Mouse (Mus musculus): ENCODE data around the gene Ptpn7. TPM values are rescaled to one million over a fixed set of nuclear protein-coding genes. Genes with fewer than 3 reads are reported as not detected.
"Not testable (repeated sequence)": the region's sequence is repeated elsewhere in the genome, so short reads cannot be mapped to it uniquely, and the experiment has no call there.

Gene Ptpn7
- polyA plus RNA-seq, 1 experiment from 2014 or later, result 2.8 TPM

DNA sequence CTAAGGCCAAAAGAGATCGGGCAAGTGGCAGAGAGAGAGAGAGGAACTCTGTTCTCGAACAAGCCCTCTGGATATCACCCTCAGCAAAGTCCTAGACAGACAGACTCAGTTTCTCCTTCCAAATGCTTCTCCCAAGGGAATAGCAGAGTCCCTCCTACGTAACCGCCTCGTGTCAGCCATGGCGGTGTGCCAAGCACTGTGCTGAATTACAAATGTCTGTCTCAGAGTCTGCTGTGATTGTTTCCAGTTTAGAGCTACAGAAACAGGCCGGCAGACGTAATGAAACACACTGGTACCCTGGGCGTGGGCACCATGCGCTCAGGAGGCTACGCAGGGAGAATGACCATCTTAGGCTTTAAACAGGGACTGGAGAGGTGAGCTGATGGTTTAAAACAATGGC lies 36.2 kb upstream of the Ptpn7 start:
- Histone ChIP-seq H3K27ac (ENCODE audit: low read length) (no peak overlapping the region), H3K4me3 (replicated peaks; ENCODE audit: low read length) (no peak overlapping the region), H3K4me2 (ENCODE audit: low read depth, low read length) (no peak overlapping the region), H3K9ac (ENCODE audit: low read length) (no peak overlapping the region), H3K9me3 (replicated peaks; ENCODE audit: control insufficient read depth, low read length) (no peaks in the 10 kb centered on the region), H3K4me1 (ENCODE audit: control insufficient read depth, insufficient read depth, low read length) (no peaks in the 10 kb centered on the region), H3K27me3 (ENCODE audit: control insufficient read depth, insufficient read depth, low read length) (peaks cover 4% of the 10 kb centered on the region), H3K36me3 (ENCODE audit: control insufficient read depth, insufficient read depth, low read length) (no peaks in the 10 kb centered on the region)
- whole genome bisulfite sequencing, result 71% methylated on average over 11 of the region's 11 CpGs
- no peak for ATAC-seq (ENCODE audit: insufficient read depth, low FRiP score)

DNA sequence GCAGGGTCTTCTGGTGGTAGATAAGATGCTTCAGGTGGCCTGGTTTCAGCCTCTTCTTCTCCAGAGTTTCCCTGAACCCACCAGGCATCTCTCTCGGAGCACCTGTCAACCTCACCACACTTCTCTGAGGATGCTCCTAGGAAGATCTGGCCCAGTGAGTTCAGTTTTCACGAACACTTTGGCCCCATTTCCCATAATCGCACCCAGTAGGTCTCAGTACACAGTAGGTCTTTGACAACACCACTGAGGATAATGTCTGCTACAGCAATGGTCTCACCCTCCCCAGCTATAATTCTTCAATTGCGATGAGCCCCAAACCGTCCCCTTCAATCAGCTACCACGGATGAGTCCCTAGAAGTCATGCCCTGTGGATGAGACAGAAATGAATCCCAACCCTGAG lies 35.1 kb upstream of the Ptpn7 start:
- H3K4me2 ChIP-seq (ENCODE audit: low read depth, low read length), result no peak overlapping the region
- no peaks in the 10 kb centered on the region for H3K9me3 ChIP-seq (replicated peaks; ENCODE audit: control insufficient read depth, low read length)
- H3K27ac ChIP-seq (ENCODE audit: low read length), result no peak overlapping the region
- no peak for ATAC-seq (ENCODE audit: insufficient read depth, low FRiP score)
- 94% methylated on average over 6 of the region's 6 CpGs for WGBS
- H3K9ac ChIP-seq (ENCODE audit: low read length), result no peak overlapping the region
- no peaks in the 10 kb centered on the region for H3K36me3 ChIP-seq (ENCODE audit: control insufficient read depth, insufficient read depth, low read length)
- no peak overlapping the region for H3K4me3 ChIP-seq (replicated peaks; ENCODE audit: low read length)
- no peaks in the 10 kb centered on the region for H3K4me1 ChIP-seq (ENCODE audit: control insufficient read depth, insufficient read depth, low read length)
- H3K27me3 ChIP-seq (ENCODE audit: control insufficient read depth, insufficient read depth, low read length), result peaks cover 10% of the 10 kb centered on the region

DNA sequence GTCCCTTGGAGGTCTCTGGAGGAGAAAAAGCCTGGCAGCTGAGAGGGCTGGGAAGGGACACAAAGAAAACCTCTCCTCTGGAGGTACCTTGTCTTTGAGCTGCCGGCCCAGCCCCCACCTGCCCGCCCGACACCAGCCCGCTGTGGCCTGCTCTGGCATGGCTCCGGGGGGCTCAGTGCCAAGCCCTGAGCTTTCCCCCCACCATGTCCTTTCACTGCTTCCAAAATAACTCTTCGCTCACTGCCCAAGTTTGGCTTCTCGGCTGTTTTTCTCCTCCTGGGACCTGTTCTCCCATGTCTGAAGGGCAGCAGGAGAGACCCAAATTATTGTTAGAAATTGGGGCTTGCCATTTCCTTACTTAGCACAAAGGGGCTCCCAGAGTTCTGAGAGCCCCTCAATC lies 34.1 kb upstream of the Ptpn7 start:
- H3K4me2 ChIP-seq (ENCODE audit: low read depth, low read length), result no peak overlapping the region
- ATAC-seq (ENCODE audit: insufficient read depth, low FRiP score), result no peak
- H3K27ac ChIP-seq (ENCODE audit: low read length), result no peak overlapping the region

DNA sequence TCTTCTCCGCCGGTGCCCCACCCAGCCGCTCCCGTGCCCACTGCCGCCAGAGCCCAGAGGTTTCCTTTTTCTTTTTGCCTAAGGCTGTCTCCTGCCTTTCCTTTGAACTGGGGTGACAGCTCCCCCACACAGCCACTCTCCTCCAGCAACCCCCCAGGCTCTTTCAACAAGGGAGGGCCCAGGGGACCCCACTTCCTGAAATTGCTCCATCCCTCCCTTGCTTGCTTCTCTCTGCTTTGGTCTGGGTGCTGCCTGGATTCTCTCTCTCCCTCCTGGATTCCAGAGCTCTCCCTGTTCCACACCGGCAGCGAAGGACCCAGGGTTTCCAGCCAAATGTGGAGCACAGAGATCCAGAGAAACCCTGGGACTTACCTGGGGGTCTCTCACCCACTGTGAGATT lies 32.1 kb upstream of the Ptpn7 start:
- H3K36me3 ChIP-seq (ENCODE audit: control insufficient read depth, insufficient read depth, low read length), result no peaks in the 10 kb centered on the region
- 54% methylated on average over 7 of the region's 7 CpGs for WGBS
- ATAC-seq (ENCODE audit: insufficient read depth, low FRiP score), result no peak
- H3K4me3 ChIP-seq (replicated peaks; ENCODE audit: low read length), result no peak overlapping the region
- H3K27ac ChIP-seq (ENCODE audit: low read length), result no peak overlapping the region
- H3K9ac ChIP-seq (ENCODE audit: low read length), result no peak overlapping the region
- peaks cover under 1% of the 10 kb centered on the region for H3K4me1 ChIP-seq (ENCODE audit: control insufficient read depth, insufficient read depth, low read length)
- no peaks in the 10 kb centered on the region for H3K9me3 ChIP-seq (replicated peaks; ENCODE audit: control insufficient read depth, low read length)
- peaks cover 22% of the 10 kb centered on the region for H3K27me3 ChIP-seq (ENCODE audit: control insufficient read depth, insufficient read depth, low read length)
- no peak overlapping the region for H3K4me2 ChIP-seq (ENCODE audit: low read depth, low read length)

More for the DNA sequence above, 34.1 kb upstream of the Ptpn7 start:
- Histone ChIP-seq H3K36me3 (ENCODE audit: control insufficient read depth, insufficient read depth, low read length) (no peaks in the 10 kb centered on the region), H3K4me3 (replicated peaks; ENCODE audit: low read length) (no peak overlapping the region), H3K9ac (ENCODE audit: low read length) (no peak overlapping the region), H3K27me3 (ENCODE audit: control insufficient read depth, insufficient read depth, low read length) (peaks cover 14% of the 10 kb centered on the region), H3K9me3 (replicated peaks; ENCODE audit: control insufficient read depth, low read length) (no peaks in the 10 kb centered on the region), H3K4me1 (ENCODE audit: control insufficient read depth, insufficient read depth, low read length) (no peaks in the 10 kb centered on the region)
- WGBS, result 78% methylated on average over 7 of the region's 7 CpGs

DNA sequence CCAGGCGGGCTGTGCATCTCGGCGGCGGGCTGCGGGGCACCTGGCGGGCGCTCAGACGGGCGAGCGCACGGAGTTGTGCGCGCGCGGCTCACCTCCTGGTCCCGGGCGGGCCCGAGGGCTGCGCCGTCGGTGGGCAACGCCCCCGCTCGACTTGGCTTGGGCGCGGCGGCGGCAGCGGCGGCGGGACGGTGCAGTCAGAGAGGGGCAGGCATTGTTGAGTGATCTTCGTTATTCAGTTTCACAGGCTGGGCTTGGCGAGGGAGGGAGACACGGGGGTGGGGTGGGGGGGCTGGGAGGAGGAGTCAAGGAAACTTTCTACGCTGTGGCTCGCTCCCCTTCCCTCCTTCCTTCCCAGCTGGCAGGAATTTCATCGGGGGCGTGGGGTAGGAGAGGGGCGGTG lies 27.4 kb upstream of the Ptpn7 start, which contains the start of gene Lgr6:
Gene Lgr6 (minus strand): TSS at position 153 of the 400 bp plus-strand sequence.
- H3K4me2 ChIP-seq (ENCODE audit: low read depth, low read length), result peak within 1 kb of the TSS; percentile 67
- H3K4me3 ChIP-seq (replicated peaks; ENCODE audit: low read length), result peak within 1 kb of the TSS; percentile 46
- H3K36me3 ChIP-seq (ENCODE audit: control insufficient read depth, insufficient read depth, low read length), result no peaks in the 10 kb centered on the region
- no peak within 1 kb of the TSS for H3K27ac ChIP-seq (ENCODE audit: low read length)
- H3K4me1 ChIP-seq (ENCODE audit: control insufficient read depth, insufficient read depth, low read length), result peaks cover 6% of the 10 kb centered on the region
- no peaks in the 10 kb centered on the region for H3K9me3 ChIP-seq (replicated peaks; ENCODE audit: control insufficient read depth, low read length)
- peak; percentile 48; the same call in 1 of the 2 replicates for ATAC-seq (ENCODE audit: insufficient read depth, low FRiP score)
- under 1% methylated on average over 40 of the region's 40 CpGs for WGBS
- H3K27me3 ChIP-seq (ENCODE audit: control insufficient read depth, insufficient read depth, low read length), result peaks cover 27% of the 10 kb centered on the region
- peak within 1 kb of the TSS; percentile 60; the same call in 1 of the 2 replicates for H3K9ac ChIP-seq (ENCODE audit: low read length)

DNA sequence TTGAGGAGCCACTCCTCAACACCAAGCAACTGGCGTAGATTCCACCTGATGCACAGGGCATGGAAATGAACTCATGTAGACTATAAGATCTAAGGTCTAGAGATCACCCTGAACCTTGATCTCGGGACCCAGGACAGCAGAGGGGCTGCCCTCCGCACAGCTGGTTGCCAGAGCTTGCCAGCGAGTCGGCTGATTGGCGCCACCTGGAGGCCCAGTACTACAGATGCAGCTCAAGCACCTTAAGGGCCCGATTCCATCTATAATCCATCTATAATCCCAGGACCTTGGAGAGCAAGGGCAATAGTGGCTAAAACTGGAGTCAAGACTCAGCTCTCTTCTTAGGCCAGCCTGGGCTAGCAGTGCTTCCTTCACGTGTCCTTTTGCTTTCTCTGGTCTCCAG lies 26.5 kb upstream of the Ptpn7 start:
- Histone ChIP-seq H3K9me3 (replicated peaks; ENCODE audit: control insufficient read depth, low read length) (no peaks in the 10 kb centered on the region), H3K27me3 (ENCODE audit: control insufficient read depth, insufficient read depth, low read length) (peaks cover 27% of the 10 kb centered on the region), H3K27ac (ENCODE audit: low read length) (no peak overlapping the region), H3K9ac (ENCODE audit: low read length) (no peak overlapping the region), H3K4me2 (ENCODE audit: low read depth, low read length) (peak overlapping the region; percentile 67; the same call in 1 of the 2 replicates), H3K4me1 (ENCODE audit: control insufficient read depth, insufficient read depth, low read length) (peaks cover 6% of the 10 kb centered on the region), H3K4me3 (replicated peaks; ENCODE audit: low read length) (peak overlapping the region; percentile 46; the same call in 1 of the 2 replicates), H3K36me3 (ENCODE audit: control insufficient read depth, insufficient read depth, low read length) (no peaks in the 10 kb centered on the region)
- peak; percentile 9; the same call in 1 of the 2 replicates for ATAC-seq (ENCODE audit: insufficient read depth, low FRiP score)
- WGBS, result 3% methylated on average over 8 of the region's 8 CpGs

DNA sequence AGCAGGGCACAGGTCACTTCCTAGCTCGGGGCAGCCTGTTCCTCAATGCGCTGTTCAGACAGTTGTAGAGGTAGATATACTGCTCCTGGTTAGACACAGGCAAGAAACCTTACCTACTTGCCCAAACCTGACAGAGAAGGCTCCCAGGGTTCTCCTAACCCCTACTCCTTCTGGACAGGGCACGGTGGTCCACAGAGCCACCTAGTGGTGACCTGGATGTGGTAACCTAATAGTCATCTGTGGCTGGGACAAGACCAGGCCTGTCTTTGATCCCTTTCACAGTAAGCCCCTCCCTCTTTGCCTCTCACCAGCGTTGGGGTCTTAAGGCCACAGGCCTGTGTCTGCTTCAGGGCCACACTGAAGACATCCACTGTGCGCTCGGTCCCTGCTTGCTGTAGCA lies 23.9 kb upstream of the Ptpn7 start:
- Histone ChIP-seq H3K9me3 (replicated peaks; ENCODE audit: control insufficient read depth, low read length) (no peaks in the 10 kb centered on the region), H3K4me1 (ENCODE audit: control insufficient read depth, insufficient read depth, low read length) (peaks cover 6% of the 10 kb centered on the region), H3K27me3 (ENCODE audit: control insufficient read depth, insufficient read depth, low read length) (peaks cover 15% of the 10 kb centered on the region), H3K4me3 (replicated peaks; ENCODE audit: low read length) (no peak overlapping the region), H3K27ac (ENCODE audit: low read length) (no peak overlapping the region), H3K36me3 (ENCODE audit: control insufficient read depth, insufficient read depth, low read length) (no peaks in the 10 kb centered on the region), H3K4me2 (ENCODE audit: low read depth, low read length) (no peak overlapping the region), H3K9ac (ENCODE audit: low read length) (no peak overlapping the region)
- no peak for ATAC-seq (ENCODE audit: insufficient read depth, low FRiP score)
- 50% methylated on average over 6 of the region's 6 CpGs for WGBS

DNA sequence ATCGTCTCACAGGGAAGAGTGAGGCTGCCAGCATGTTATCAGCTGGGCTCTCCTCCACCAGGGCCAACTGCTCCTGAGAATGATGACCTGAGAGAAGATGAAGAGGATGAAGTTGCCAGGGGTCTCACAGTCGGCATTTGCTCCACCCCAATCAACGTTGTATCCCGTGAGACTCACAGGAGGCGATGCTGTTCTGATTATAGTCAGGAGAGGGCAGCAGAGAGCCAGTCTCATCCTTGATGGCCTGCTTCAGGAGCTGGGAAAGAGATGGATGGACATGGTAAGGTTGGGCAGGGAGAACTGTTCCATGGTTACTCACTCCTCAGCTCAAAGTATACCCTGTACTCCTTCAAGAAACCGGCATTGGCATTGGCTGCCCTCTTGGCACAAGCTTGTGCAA lies 22.4 kb upstream of the Ptpn7 start:
- no peaks in the 10 kb centered on the region for H3K36me3 ChIP-seq (ENCODE audit: control insufficient read depth, insufficient read depth, low read length)
- 17% methylated on average over 6 of the region's 6 CpGs for WGBS

DNA sequence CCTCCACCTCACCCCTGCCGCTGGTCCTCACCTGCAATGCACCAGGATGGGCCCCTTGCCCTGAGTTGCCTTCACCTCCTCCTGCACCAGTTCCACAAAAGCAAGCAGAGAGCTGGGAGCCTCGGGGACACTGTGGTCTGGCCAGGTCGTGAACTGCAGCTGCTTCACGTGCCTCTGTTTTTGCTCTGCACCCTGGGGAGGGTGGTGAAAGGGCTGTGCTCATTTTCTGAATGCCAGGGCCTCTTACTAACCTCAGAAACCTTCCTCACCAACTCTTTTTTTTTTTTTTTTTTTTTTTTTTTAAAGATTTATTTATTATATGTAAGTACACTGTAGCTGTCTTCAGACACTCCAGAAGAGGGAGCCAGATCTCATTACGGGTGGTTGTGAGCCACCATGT lies 21.2 kb upstream of the Ptpn7 start:
- H3K4me1 ChIP-seq (ENCODE audit: control insufficient read depth, insufficient read depth, low read length); H3K9me3 ChIP-seq (replicated peaks; ENCODE audit: control insufficient read depth, low read length); ATAC-seq (ENCODE audit: insufficient read depth, low FRiP score); H3K4me3 ChIP-seq (replicated peaks; ENCODE audit: low read length); H3K27me3 ChIP-seq (ENCODE audit: control insufficient read depth, insufficient read depth, low read length); H3K9ac ChIP-seq (ENCODE audit: low read length); H3K27ac ChIP-seq (ENCODE audit: low read length); H3K36me3 ChIP-seq (ENCODE audit: control insufficient read depth, insufficient read depth, low read length); H3K4me2 ChIP-seq (ENCODE audit: low read depth, low read length): not testable (repeated sequence)
- 57% methylated on average over 4 of the region's 5 CpGs for WGBS

More for the DNA sequence above, 22.4 kb upstream of the Ptpn7 start:
- peaks cover 6% of the 10 kb centered on the region for H3K4me1 ChIP-seq (ENCODE audit: control insufficient read depth, insufficient read depth, low read length)
- ATAC-seq (ENCODE audit: insufficient read depth, low FRiP score), result no peak
- peaks cover 9% of the 10 kb centered on the region; the same call in 1 of the 2 replicates for H3K27me3 ChIP-seq (ENCODE audit: control insufficient read depth, insufficient read depth, low read length)
- H3K9ac ChIP-seq (ENCODE audit: low read length), result no peak overlapping the region
- H3K4me2 ChIP-seq (ENCODE audit: low read depth, low read length), result no peak overlapping the region
- H3K27ac ChIP-seq (ENCODE audit: low read length), result no peak overlapping the region
- no peaks in the 10 kb centered on the region for H3K9me3 ChIP-seq (replicated peaks; ENCODE audit: control insufficient read depth, low read length)
- H3K4me3 ChIP-seq (replicated peaks; ENCODE audit: low read length), result no peak overlapping the region
